Mouse (Mus musculus) MN1 (cell line): Measurements from ENCODE around the gene Gtdc1.

Experiments
- DNase-seq: peaks from one replicate; pipeline ENCODE4 v3.0.0-alpha.2; 2016; ENCODE audit warnings: low spot score

Gtdc1 gene

DNA sequence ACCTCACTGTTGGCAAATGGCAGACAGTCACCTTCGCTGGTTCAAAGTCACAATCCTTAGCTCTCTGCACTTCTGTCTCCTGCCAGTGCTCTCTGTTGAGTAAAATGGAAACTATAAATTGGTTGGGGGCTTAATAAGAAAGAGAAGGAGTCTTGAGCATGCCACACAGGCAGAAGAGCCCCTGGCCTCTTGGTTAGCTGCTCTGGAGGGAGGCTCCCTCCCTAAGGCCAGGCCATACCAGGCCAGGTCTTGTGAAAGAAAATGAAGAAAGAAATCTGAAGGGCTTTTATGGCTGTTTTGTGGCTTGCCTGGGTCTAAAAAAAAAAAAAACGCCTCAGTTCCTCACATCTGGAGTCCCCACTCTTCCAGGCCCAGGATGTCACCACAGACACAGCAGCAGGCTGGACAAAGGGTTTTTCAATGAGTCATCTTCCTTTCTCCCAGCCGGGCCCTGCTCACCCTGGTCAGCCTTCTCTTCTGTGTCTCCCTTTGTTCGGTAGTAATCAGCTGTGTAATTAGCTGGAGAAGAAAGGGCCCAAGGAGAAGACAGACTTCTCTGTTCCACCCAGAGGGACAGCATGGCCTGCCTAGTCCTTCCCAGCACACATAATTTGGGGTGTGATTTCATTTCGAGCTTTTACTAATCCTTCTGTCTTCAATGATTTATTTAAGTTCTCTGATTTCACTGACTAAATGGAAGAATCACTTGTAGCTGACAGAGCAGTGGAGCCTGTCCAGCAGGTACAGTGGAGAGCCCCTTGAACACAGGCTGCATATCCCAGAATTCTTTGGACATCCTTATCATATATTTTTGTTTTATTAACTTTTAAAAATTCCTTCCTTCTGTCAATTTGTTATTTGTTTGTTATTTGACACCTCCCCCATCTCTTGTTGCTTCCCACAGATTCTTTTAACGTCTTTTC is 401.1 kb downstream of the Gtdc1 start:
- DNase-seq: peak; percentile 74

DNA sequence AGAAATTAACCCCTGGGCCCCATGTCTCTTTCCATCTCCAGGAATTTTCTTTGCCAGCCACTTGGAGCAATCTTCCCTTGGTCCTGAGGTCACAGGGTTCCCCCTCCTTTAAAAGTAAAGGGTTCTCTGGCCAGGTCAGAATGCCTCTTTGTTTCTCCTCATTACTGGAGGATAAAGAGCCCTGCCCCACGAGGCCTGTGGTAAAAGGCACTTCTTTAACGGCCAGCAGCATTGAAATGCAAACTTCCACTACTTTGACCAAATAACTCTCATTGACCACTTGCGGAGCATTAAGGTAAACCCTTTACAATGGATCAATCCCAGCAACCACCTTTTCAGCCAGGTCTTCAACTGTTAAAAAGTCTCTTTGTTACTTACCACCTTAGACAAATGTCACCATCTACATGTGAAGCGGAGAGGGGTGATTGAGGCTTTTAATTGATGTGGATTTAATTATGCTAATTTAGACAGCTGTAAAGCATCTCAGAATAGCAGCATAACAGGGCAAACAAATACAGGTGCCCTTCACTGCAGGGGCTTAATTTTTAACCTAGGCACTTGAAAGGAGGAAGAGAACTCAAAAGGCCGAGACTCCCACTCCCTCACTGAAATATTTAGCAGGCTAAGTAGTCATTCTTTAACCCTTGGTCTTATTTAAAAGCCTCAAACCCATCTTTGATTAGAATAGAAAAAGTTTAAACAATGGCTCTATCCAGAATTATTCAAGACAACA is 402.1 kb downstream of the Gtdc1 start:
- DNase-seq: no peak

- no peak for DNase-seq
Observed at GRCm38 (mm10) chr2:44519236-44519635, 408.2 kb downstream of the Gtdc1 start.

GRCm38 (mm10) chr2:44518085-44518484 is 409.4 kb downstream of the Gtdc1 start:
- DNase-seq: no peak
